Mouse (Mus musculus): ENCODE data around the gene Gadl1.

Gadl1 gene

DNA sequence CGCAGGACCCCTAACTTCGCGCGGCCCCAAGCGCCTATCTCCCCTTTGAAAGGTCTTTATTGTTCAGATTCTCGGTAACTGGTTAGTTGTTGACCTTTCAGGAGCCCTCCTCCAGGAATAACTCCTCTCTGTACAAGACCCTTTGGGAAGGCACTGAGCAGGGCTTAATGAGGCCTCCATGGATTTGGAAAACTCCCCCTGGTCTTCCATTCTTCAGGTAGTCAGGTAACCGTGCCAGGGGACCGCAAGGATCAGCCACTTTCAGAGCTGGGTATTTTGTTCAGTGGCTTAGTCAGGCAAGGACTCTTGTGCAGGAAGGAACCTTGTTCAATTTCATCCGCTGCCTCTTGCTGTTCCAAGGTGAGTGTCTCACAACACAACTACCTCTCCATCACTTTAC is at the start of gene Gadl1:
Gadl1 (plus strand) TSS at position 301 of the 400 bp plus-strand sequence.
- no peak for DNase-seq (ENCODE audit: extremely low read depth, low read depth)

DNA sequence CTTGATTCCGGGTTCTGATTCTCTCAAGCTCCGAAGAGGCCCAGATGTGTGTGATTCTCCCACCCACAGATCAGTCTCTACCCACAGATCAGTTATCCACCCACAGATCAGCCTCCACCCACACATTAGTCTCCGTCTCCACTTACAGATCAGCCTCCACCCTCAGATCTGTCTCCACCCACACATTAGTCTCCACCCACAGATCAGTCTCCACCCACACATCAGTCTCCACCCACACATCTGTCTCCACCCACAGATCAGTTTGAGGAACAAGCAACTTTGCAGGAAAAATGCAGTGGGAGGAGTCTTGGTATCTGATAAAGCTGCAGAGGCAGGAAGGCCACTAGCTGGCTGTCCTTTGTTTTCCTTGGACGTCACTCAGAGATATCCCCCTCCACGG is 46.5 kb upstream of the Gadl1 start:
- no peak for DNase-seq (ENCODE audit: extremely low read depth, low read depth)

DNA sequence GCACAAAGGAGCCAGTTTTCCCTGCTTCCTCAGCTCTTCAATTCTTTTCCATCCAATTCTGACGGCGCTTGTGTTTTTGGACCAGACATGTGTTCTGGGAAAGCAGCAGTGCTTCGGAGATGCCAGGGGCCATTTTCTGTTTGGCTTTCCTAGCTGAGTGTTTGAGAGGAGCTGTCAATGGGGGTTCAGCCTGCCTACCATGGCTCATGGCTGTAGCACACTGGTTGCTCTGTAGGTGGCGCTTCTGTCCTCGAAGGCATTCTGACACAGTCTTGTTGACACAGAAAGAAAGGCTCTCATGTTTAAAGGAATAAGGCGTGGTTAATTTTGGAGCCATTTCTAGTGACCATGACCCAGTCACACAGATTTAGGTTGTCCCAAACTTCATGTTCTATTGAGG is 45.9 kb upstream of the Gadl1 start:
- DNase-seq (ENCODE audit: extremely low read depth, low read depth): no peak

GRCm38 (mm10) chr9:115867277-115867676 is 42.0 kb upstream of the Gadl1 start:
- no peak for DNase-seq (ENCODE audit: extremely low read depth, low read depth)

DNA sequence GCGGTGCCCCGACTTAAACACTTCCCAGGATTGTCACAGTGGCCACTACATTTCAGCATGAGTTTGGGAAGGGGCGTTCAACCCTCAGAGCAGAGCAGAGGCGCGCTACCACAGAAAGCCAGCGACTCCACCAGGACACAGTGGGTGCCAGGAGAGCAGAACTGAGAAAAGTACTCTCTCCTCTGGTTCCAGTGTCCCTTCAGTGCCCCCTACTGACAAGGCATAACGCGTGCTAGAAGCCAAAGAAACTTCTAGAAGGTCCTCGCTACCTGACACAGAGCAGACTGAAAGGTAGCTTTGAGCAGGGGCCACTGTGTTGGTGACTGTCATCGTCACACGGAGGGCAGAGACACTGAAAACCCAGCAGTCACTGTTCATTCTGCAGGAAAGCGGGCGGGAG is 39.1 kb upstream of the Gadl1 start:
- no peak for DNase-seq (ENCODE audit: extremely low read depth, low read depth)

DNA sequence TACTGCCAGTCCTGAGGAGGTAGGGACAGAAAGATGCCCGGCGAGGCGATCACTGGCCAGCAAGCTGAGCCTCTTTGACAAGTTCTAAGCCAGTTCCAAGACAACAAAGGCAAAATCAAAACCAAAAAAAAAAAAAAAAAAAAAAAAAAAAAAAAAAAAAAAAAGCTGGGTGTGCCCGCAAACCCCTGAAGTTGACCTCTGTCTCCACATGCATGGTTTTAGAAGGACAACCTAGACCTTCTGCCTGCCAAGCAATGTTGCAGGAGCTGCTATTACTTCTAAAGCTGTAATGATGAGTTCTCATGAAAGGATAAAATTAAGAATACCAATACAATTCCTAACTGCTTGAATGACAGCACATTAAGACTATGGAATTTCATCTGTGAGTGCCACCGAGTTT is 38.6 kb upstream of the Gadl1 start:
- DNase-seq (ENCODE audit: extremely low read depth, low read depth): no peak

GRCm38 (mm10) chr9:115880500-115880899 is 28.8 kb upstream of the Gadl1 start:
- no peak for DNase-seq (ENCODE audit: extremely low read depth, low read depth)

- no peak for DNase-seq (ENCODE audit: extremely low read depth, low read depth)
Observed at GRCm38 (mm10) chr9:115881137-115881536, 28.1 kb upstream of the Gadl1 start.

DNA sequence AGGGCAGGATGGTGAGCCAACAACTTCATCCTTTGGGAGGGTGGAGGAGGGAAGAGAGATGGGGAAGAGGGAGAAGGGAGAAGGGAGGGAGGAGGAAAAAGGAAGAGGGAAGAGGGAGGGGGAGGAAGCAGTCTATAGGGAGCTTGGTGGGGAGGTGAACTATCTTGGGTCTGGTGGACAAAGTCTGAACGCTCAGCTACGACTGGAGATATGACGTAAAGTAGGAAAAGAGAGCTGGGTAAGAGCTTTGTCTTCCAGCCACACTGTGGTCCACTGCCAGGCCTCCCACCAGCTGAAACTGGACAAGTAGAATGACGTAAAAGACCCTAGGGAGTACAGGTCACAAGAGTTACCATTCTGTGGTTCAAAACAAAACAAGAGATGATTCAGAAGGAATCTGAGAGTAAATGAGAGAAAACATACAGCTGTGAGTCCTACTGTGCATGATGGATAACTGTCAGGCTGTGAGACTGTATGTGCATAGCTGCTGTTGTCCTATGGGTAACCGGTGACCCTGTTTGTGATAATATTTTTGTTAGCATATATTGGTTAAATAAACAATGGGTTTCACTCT is 26.5 kb upstream of the Gadl1 start:
- no peak for DNase-seq (ENCODE audit: extremely low read depth, low read depth)

DNA sequence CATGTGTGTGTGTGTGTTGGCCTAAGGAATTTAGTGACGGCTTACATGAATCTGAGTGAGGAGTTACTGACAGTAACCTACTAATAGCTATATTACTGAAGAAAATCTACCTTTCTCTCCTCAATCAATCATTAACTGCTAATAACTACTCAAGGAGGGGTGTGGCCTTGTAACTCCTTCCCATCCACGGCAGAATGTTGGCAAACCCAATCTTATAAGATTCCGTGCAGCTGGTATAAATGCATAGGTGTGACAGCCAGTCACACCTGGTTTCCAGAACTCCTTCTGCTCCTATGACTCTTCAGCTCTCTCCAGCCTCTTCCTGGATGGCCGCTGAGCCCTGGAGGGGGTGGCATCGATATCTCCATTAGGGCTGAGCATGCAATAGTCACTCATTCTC is 25.8 kb upstream of the Gadl1 start:
- no peak for DNase-seq (ENCODE audit: extremely low read depth, low read depth)

DNA sequence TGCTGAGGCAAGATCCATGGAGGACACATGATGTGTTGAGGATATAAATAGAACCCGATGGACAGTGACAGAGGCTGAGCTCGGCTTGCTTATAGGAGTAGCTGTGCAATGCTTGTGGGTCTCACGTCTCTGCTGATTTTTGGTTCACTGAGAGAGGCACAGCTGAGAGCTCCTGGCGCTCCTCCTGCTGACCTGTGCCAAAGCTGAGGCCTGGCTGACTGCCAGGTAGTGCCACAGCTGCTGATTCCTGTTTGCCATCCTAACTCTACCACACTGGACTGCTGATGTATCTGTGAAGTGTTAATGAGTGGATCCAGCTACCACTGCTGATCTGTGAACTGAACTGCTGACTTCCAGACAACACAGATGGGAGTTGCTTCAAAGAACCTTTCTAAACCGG is 21.7 kb upstream of the Gadl1 start:
- DNase-seq (ENCODE audit: extremely low read depth, low read depth): no peak

- DNase-seq (ENCODE audit: extremely low read depth, low read depth): no peak
Observed at GRCm38 (mm10) chr9:115893131-115893530, 16.1 kb upstream of the Gadl1 start.

GRCm38 (mm10) chr9:115893947-115894346 is 15.3 kb upstream of the Gadl1 start:
- DNase-seq (ENCODE audit: extremely low read depth, low read depth): no peak

GRCm38 (mm10) chr9:115908325-115908724 is 930 bp upstream of the Gadl1 start:
- DNase-seq (ENCODE audit: extremely low read depth, low read depth): no peak

DNA sequence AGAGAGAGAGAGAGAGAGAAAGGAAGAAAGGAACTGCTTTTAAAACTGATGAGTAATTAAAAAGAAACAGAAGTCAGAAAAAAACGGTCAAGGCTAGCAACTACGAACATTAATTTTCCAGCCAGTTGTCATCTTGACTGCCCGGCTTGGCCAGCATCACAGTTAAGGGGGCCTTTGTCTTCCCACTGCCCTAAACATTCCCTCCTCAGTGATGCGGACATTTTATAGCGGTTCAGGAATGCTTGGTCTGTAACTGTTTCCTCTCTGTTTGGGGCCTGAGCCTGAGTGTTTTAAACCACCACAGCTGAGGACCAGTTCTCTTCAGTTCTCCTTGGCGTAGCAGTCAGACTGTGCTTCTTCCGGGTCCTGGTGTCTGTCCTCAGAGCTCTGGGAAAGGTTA is 4.8 kb downstream of the Gadl1 start:
- no peak for DNase-seq (ENCODE audit: extremely low read depth, low read depth)

DNA sequence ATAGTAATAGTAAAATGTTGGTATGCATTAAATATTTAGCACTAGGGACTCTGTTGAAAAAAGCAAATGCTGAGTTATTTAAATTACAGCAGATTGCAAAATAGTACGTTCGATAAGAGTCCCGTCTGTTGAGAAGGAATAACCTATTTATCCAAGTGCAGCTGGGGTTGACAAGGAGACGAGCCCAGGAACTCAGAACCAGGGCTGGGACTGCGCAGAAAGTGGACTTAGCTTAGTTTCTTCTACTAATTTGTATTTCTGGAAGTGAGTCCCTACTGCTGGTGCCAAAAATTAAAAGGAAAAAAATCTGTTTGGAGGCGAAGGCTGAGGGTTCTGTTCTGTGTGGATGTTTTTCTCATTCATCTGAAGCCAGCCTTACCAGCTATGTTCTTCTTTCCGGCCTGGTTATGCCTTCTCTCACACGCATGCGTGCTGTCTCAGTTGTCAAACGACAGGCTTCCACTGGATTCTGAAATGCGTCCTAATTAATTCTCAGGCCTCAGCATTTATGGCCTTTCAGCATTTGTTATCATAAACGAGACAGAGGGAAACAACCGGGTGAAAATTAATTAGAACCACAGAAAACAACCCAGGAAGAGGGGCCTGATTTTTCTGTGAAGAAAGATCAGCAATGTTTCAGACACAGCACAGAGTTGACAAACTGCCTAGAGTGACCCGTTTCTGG is 6.5 kb downstream of the Gadl1 start:
- DNase-seq (ENCODE audit: extremely low read depth, low read depth): no peak

DNA sequence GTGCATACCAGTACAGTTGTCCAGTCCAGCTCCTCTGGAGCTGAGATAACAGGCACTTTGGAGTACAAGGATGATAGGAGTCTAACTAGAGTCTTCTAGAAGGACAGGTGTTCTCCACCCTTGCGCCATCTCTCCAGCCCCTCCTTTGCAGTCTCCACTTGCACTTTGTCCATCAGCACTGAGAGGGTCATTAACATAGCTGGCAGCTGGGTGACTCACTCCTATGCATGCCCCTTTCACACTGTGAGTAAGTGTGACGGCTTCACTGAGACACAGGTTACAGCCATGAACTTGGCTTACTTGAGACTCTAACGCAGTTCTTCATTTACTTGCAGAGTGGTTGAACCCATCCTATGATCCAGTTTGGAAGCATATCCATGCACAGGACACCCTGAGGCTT is 10.5 kb downstream of the Gadl1 start:
- no peak for DNase-seq (ENCODE audit: extremely low read depth, low read depth)

GRCm38 (mm10) chr9:115922662-115923061 is 13.4 kb downstream of the Gadl1 start:
- DNase-seq (ENCODE audit: extremely low read depth, low read depth): no peak

- DNase-seq (ENCODE audit: extremely low read depth, low read depth): no peak
Observed at GRCm38 (mm10) chr9:115924094-115924493, 14.8 kb downstream of the Gadl1 start.

GRCm38 (mm10) chr9:115931803-115932202 is 22.5 kb downstream of the Gadl1 start:
- DNase-seq (ENCODE audit: extremely low read depth, low read depth): no peak

- no peak for DNase-seq (ENCODE audit: extremely low read depth, low read depth)
Observed at GRCm38 (mm10) chr9:115932741-115933140, 23.5 kb downstream of the Gadl1 start.

GRCm38 (mm10) chr9:115933243-115933964 is 24.1 kb downstream of the Gadl1 start:
- no peak for DNase-seq (ENCODE audit: extremely low read depth, low read depth)

GRCm38 (mm10) chr9:115934288-115934687 is 25.0 kb downstream of the Gadl1 start:
- no peak for DNase-seq (ENCODE audit: extremely low read depth, low read depth)

Measured in MEL-GATA-1-ER (cell line).